Mouse (Mus musculus): ENCODE data around the gene Erbb2. TPM values are rescaled to one million over a fixed set of nuclear protein-coding genes. Genes with fewer than 3 reads are reported as not detected.
A peak's percentile ranks its signal among the peaks of the same experiment; 100 is the strongest.

The Erbb2 gene
- polyA plus RNA-seq, 1 experiment from 2014 or later: 47.4 TPM

- H3K4me2 ChIP-seq (replicated peaks): peak overlapping the region; percentile 11; the same call in 1 of the 2 replicates
- H3K27ac ChIP-seq: no peak overlapping the region
- H3K4me1 ChIP-seq: peaks cover 6% of the 10 kb centered on the region; the same call in 1 of the 2 replicates
- 49% methylated on average over 14 of the region's 14 CpGs for WGBS
- H3K9ac ChIP-seq: no peak overlapping the region
- H3K4me3 ChIP-seq: no peak overlapping the region
- no peaks in the 10 kb centered on the region for H3K36me3 ChIP-seq
- H3K27me3 ChIP-seq: peaks cover 76% of the 10 kb centered on the region
- no peak for ATAC-seq (ENCODE audit: insufficient number of reproducible peaks, insufficient read depth, low FRiP score, low TSS enrichment)
- H3K9me3 ChIP-seq: no peaks in the 10 kb centered on the region
These were observed 25.2 kb upstream of the Erbb2 start for GRCm38 (mm10) chr11:98387056-98387577.

- Histone ChIP-seq H3K36me3 (no peaks in the 10 kb centered on the region), H3K9ac (no peak overlapping the region), H3K27ac (no peak overlapping the region), H3K4me3 (no peak overlapping the region), H3K4me1 (peaks cover 15% of the 10 kb centered on the region; the same call in 1 of the 2 replicates), H3K9me3 (no peaks in the 10 kb centered on the region), H3K4me2 (replicated peaks) (no peak overlapping the region), H3K27me3 (peaks cover 88% of the 10 kb centered on the region)
- WGBS: 79% methylated on average over 10 of the region's 10 CpGs
- no peak for ATAC-seq (ENCODE audit: insufficient number of reproducible peaks, insufficient read depth, low FRiP score, low TSS enrichment)
These were observed 24.0 kb upstream of the Erbb2 start for GRCm38 (mm10) chr11:98388282-98388681.

GRCm38 (mm10) chr11:98389221-98389780 is 23.0 kb upstream of the Erbb2 start:
- Histone ChIP-seq H3K36me3 (no peaks in the 10 kb centered on the region), H3K27me3 (peaks cover 82% of the 10 kb centered on the region), H3K9ac (no peak overlapping the region), H3K4me3 (no peak overlapping the region), H3K4me1 (peaks cover 18% of the 10 kb centered on the region; the same call in 1 of the 2 replicates), H3K4me2 (replicated peaks) (no peak overlapping the region), H3K9me3 (no peaks in the 10 kb centered on the region), H3K27ac (no peak overlapping the region)
- ATAC-seq (ENCODE audit: insufficient number of reproducible peaks, insufficient read depth, low FRiP score, low TSS enrichment): no peak
- 19% methylated on average over 9 of the region's 9 CpGs for WGBS

- H3K9ac ChIP-seq: no peak overlapping the region
- no peaks in the 10 kb centered on the region for H3K9me3 ChIP-seq
- no peak overlapping the region for H3K4me2 ChIP-seq (replicated peaks)
- ATAC-seq (ENCODE audit: insufficient number of reproducible peaks, insufficient read depth, low FRiP score, low TSS enrichment): no peak
- no peak overlapping the region for H3K27ac ChIP-seq
- peaks cover 21% of the 10 kb centered on the region; the same call in 1 of the 2 replicates for H3K4me1 ChIP-seq
- no peak overlapping the region for H3K4me3 ChIP-seq
- H3K27me3 ChIP-seq: peaks cover 74% of the 10 kb centered on the region
- no peaks in the 10 kb centered on the region for H3K36me3 ChIP-seq
- WGBS: 76% methylated on average over 12 of the region's 12 CpGs
These were observed 22.1 kb upstream of the Erbb2 start for GRCm38 (mm10) chr11:98390141-98390540.

- H3K4me2 ChIP-seq (replicated peaks): peak overlapping the region; percentile 8; the same call in 1 of the 2 replicates
- H3K36me3 ChIP-seq: no peaks in the 10 kb centered on the region
- WGBS: 14% methylated on average over 7 of the region's 8 CpGs
- no peaks in the 10 kb centered on the region for H3K9me3 ChIP-seq
- no peak for ATAC-seq (ENCODE audit: insufficient number of reproducible peaks, insufficient read depth, low FRiP score, low TSS enrichment)
- H3K9ac ChIP-seq: no peak overlapping the region
- H3K4me1 ChIP-seq: peaks cover 22% of the 10 kb centered on the region; the same call in 1 of the 2 replicates
- peaks cover 55% of the 10 kb centered on the region for H3K27me3 ChIP-seq
- 0 out of 2 replicates have a peak overlapping the region, but pooled peaks have one; percentile 0 for H3K27ac ChIP-seq
- H3K4me3 ChIP-seq: no peak overlapping the region
These were observed 20.2 kb upstream of the Erbb2 start for GRCm38 (mm10) chr11:98392034-98392433.

GRCm38 (mm10) chr11:98392645-98393044 is 19.6 kb upstream of the Erbb2 start:
- no peak for ATAC-seq (ENCODE audit: insufficient number of reproducible peaks, insufficient read depth, low FRiP score, low TSS enrichment)
- peak overlapping the region; percentile 8; the same call in 1 of the 2 replicates for H3K4me2 ChIP-seq (replicated peaks)
- H3K27ac ChIP-seq: 0 out of 2 replicates have a peak overlapping the region, but pooled peaks have one; percentile 23
- no peaks in the 10 kb centered on the region for H3K36me3 ChIP-seq
- 40% methylated on average over 4 of the region's 4 CpGs for WGBS
- H3K4me1 ChIP-seq: peaks cover 22% of the 10 kb centered on the region; the same call in 1 of the 2 replicates
- H3K4me3 ChIP-seq: no peak overlapping the region
- peaks cover 49% of the 10 kb centered on the region for H3K27me3 ChIP-seq
- no peaks in the 10 kb centered on the region for H3K9me3 ChIP-seq
- H3K9ac ChIP-seq: peak overlapping the region; percentile 17; the same call in 1 of the 2 replicates

GRCm38 (mm10) chr11:98393317-98393716 is 19.0 kb upstream of the Erbb2 start:
- 82% methylated on average over 6 of the region's 6 CpGs for WGBS
- peaks cover 42% of the 10 kb centered on the region for H3K27me3 ChIP-seq
- H3K27ac ChIP-seq: no peak overlapping the region
- no peak overlapping the region for H3K4me3 ChIP-seq
- H3K4me1 ChIP-seq: peaks cover 22% of the 10 kb centered on the region; the same call in 1 of the 2 replicates
- H3K9ac ChIP-seq: no peak overlapping the region
- no peaks in the 10 kb centered on the region for H3K9me3 ChIP-seq
- no peak for ATAC-seq (ENCODE audit: insufficient number of reproducible peaks, insufficient read depth, low FRiP score, low TSS enrichment)
- H3K36me3 ChIP-seq: no peaks in the 10 kb centered on the region
- no peak overlapping the region; the same call in 1 of the 2 replicates for H3K4me2 ChIP-seq (replicated peaks)

GRCm38 (mm10) chr11:98394301-98394700 is 18.0 kb upstream of the Erbb2 start:
- Histone ChIP-seq H3K4me3 (no peak overlapping the region), H3K4me2 (replicated peaks) (no peak overlapping the region), H3K9ac (no peak overlapping the region), H3K4me1 (peaks cover 22% of the 10 kb centered on the region; the same call in 1 of the 2 replicates), H3K36me3 (no peaks in the 10 kb centered on the region), H3K9me3 (no peaks in the 10 kb centered on the region), H3K27me3 (peaks cover 35% of the 10 kb centered on the region), H3K27ac (no peak overlapping the region)
- 36% methylated on average over 6 of the region's 6 CpGs for WGBS
- ATAC-seq (ENCODE audit: insufficient number of reproducible peaks, insufficient read depth, low FRiP score, low TSS enrichment): no peak

GRCm38 (mm10) chr11:98395041-98395440 is 17.2 kb upstream of the Erbb2 start:
- 56% methylated on average over 4 of the region's 4 CpGs for WGBS
- no peaks in the 10 kb centered on the region for H3K36me3 ChIP-seq
- ATAC-seq (ENCODE audit: insufficient number of reproducible peaks, insufficient read depth, low FRiP score, low TSS enrichment): no peak
- peaks cover 22% of the 10 kb centered on the region; the same call in 1 of the 2 replicates for H3K4me1 ChIP-seq
- no peaks in the 10 kb centered on the region for H3K9me3 ChIP-seq
- H3K4me3 ChIP-seq: no peak overlapping the region
- H3K27ac ChIP-seq: 0 out of 2 replicates have a peak overlapping the region, but pooled peaks have one; percentile 13
- no peak overlapping the region for H3K4me2 ChIP-seq (replicated peaks)
- peaks cover 34% of the 10 kb centered on the region for H3K27me3 ChIP-seq
- H3K9ac ChIP-seq: peak overlapping the region; percentile 8; the same call in 1 of the 2 replicates

GRCm38 (mm10) chr11:98397946-98398345 is 14.3 kb upstream of the Erbb2 start:
- peaks cover 14% of the 10 kb centered on the region; the same call in 1 of the 2 replicates for H3K4me1 ChIP-seq
- no peak overlapping the region for H3K27ac ChIP-seq
- no peak overlapping the region for H3K4me3 ChIP-seq
- 87% methylated on average over 7 of the region's 7 CpGs for WGBS
- H3K9me3 ChIP-seq: no peaks in the 10 kb centered on the region
- no peaks in the 10 kb centered on the region for H3K36me3 ChIP-seq
- no peak for ATAC-seq (ENCODE audit: insufficient number of reproducible peaks, insufficient read depth, low FRiP score, low TSS enrichment)
- no peak overlapping the region for H3K9ac ChIP-seq
- H3K27me3 ChIP-seq: peaks cover 5% of the 10 kb centered on the region; the same call in 1 of the 2 replicates
- no peak overlapping the region for H3K4me2 ChIP-seq (replicated peaks)

- H3K4me3 ChIP-seq: peak within 1 kb of the TSS; percentile 67
- peak within 1 kb of the TSS; percentile 70 for H3K4me2 ChIP-seq (replicated peaks)
- ATAC-seq (ENCODE audit: insufficient number of reproducible peaks, insufficient read depth, low FRiP score, low TSS enrichment): peak; percentile 83
- peak within 1 kb of the TSS; percentile 44 for H3K9ac ChIP-seq
- H3K9me3 ChIP-seq: no peaks in the 10 kb centered on the region
- peak within 1 kb of the TSS; percentile 96 for H3K27ac ChIP-seq
- H3K27me3 ChIP-seq: no peaks in the 10 kb centered on the region
- H3K36me3 ChIP-seq: no peaks in the 10 kb centered on the region
- 1% methylated on average over 40 of the region's 40 CpGs for WGBS
- H3K4me1 ChIP-seq: 0 out of 2 replicates have a peak, but pooled peaks cover 4% of the 10 kb centered on the region
These were observed 12.0 kb upstream of the Erbb2 start, which contains the start of gene Pgap3 for GRCm38 (mm10) chr11:98400161-98400726. Pgap3 (minus strand) TSS chr11:98400490.

All from embryonic facial prominence, embryonic 12.5 days (tissue).